Mouse (Mus musculus) heart, embryonic 12.5 days (tissue): ENCODE measurements around the gene Rnf181. TPM values are rescaled to one million over a fixed set of nuclear protein-coding genes. Genes with fewer than 3 reads are reported as not detected.

Experiments
- ATAC-seq: fragments of 200-750 bp; cut with Nextera tagmentation; 2 replicates; pipeline ENCODE4 v1.8.0; 2017; ENCODE audit warnings: moderate TSS enrichment, moderate library complexity; ENCODE audit not compliant: insufficient number of reproducible peaks, low FRiP score
- H3K27ac ChIP-seq: fragments of 300-500 bp; sonication (generic); 2 replicates; pipeline ENCODE4 v1.5.1; 2016; ENCODE audit warnings: mild to moderate bottlenecking, moderate library complexity; ENCODE audit not compliant: poor library complexity, severe bottlenecking
- H3K27me3 ChIP-seq: fragments of 300-500 bp; sonication (generic); replicated peaks from 2 replicates; pipeline ENCODE4 v1.6.1; 2016; ENCODE audit warnings: mild to moderate bottlenecking, moderate library complexity
- H3K36me3 ChIP-seq: fragments of 300-500 bp; sonication (generic); 2 replicates; pipeline ENCODE4 v1.6.1; 2016; ENCODE audit warnings: mild to moderate bottlenecking, moderate library complexity
- H3K4me1 ChIP-seq: fragments of 300-500 bp; sonication (generic); replicated peaks from 2 replicates; pipeline ENCODE4 v1.6.1; 2016; ENCODE audit warnings: mild to moderate bottlenecking
- H3K4me2 ChIP-seq: fragments of 300-500 bp; sonication (generic); 2 replicates; pipeline ENCODE4 v1.6.1; 2016; ENCODE audit warnings: mild to moderate bottlenecking, moderate library complexity
- H3K4me3 ChIP-seq: fragments of 300-500 bp; sonication (generic); 2 replicates; pipeline ENCODE4 v1.5.1; 2016; ENCODE audit warnings: mild to moderate bottlenecking
- H3K9ac ChIP-seq: fragments of 300-500 bp; sonication (generic); 2 replicates; pipeline ENCODE4 v1.6.1; 2016; ENCODE audit warnings: mild to moderate bottlenecking, moderate library complexity
- H3K9me3 ChIP-seq: fragments of 300-500 bp; sonication (generic); replicated peaks from 2 replicates; pipeline ENCODE4 v1.6.1; 2016; ENCODE audit warnings: mild to moderate bottlenecking, moderate library complexity
- WGBS: fragments of 180-500 bp; shearing (Covaris S2); methylation state at CpG from one replicate; pipeline ENCODE4 v1.1.7; 2016; 5-methylcytosine and 5-hydroxymethylcytosine counted together
- polyA plus RNA-seq: library from polyadenylated mRNA; unstranded; fragments of >200 nt; fragmentation: Nextera tagmentation; extraction: Ambion mirVana; gene quantifications from 2 replicates; pipeline ENCODE4 v1.2.1, GENCODE M21; 2016

Gene Rnf181
- polyA plus RNA-seq, 1 experiment from 2014 or later = 90.0 TPM

GRCm38 (mm10) chr6:72319019-72319418 is 47.7 kb downstream of the Rnf181 start:
- 76% methylated on average over 11 of the region's 11 CpGs for WGBS
- no peak overlapping the region for H3K4me2 ChIP-seq
- H3K27ac ChIP-seq = no peak overlapping the region
- H3K9me3 ChIP-seq = no peaks in the 10 kb centered on the region
- no peak overlapping the region for H3K4me3 ChIP-seq
- H3K36me3 ChIP-seq = peaks cover 67% of the 10 kb centered on the region
- H3K27me3 ChIP-seq = no peaks in the 10 kb centered on the region
- no peak overlapping the region for H3K9ac ChIP-seq
- no peak for ATAC-seq
- peaks cover 24% of the 10 kb centered on the region for H3K4me1 ChIP-seq

- Histone ChIP-seq H3K27ac (no peak overlapping the region), H3K4me2 (no peak overlapping the region), H3K9me3 (no peaks in the 10 kb centered on the region), H3K27me3 (no peaks in the 10 kb centered on the region), H3K36me3 (peaks cover 62% of the 10 kb centered on the region), H3K4me1 (peaks cover 30% of the 10 kb centered on the region), H3K4me3 (no peak overlapping the region), H3K9ac (no peak overlapping the region)
- no peak for ATAC-seq
- WGBS = 79% methylated on average over 5 of the region's 5 CpGs
These were observed 48.3 kb downstream of the Rnf181 start for GRCm38 (mm10) chr6:72318440-72318839.

- peaks cover 48% of the 10 kb centered on the region for H3K36me3 ChIP-seq
- H3K27me3 ChIP-seq = no peaks in the 10 kb centered on the region
- H3K4me3 ChIP-seq = no peak overlapping the region
- H3K4me2 ChIP-seq = no peak overlapping the region
- peak; percentile 60; the same call in 1 of the 2 replicates for ATAC-seq
- peak overlapping the region; percentile 68 for H3K27ac ChIP-seq
- H3K9ac ChIP-seq = no peak overlapping the region
- peaks cover 46% of the 10 kb centered on the region for H3K4me1 ChIP-seq
- no peaks in the 10 kb centered on the region for H3K9me3 ChIP-seq
- 18% methylated on average over 1 of the region's 1 CpGs for WGBS
These were observed 50.7 kb downstream of the Rnf181 start for GRCm38 (mm10) chr6:72316044-72316443.

- Histone ChIP-seq H3K4me2 (no peak overlapping the region), H3K4me3 (no peak overlapping the region), H3K27ac (peak overlapping the region; percentile 68; the same call in 1 of the 2 replicates), H3K27me3 (no peaks in the 10 kb centered on the region), H3K36me3 (peaks cover 41% of the 10 kb centered on the region), H3K9ac (no peak overlapping the region), H3K4me1 (peaks cover 46% of the 10 kb centered on the region), H3K9me3 (no peaks in the 10 kb centered on the region)
- ATAC-seq = no peak
- WGBS = 65% methylated on average over 2 of the region's 2 CpGs
These were observed 51.4 kb downstream of the Rnf181 start for GRCm38 (mm10) chr6:72315384-72315783.

GRCm38 (mm10) chr6:72313124-72313867 is 53.5 kb downstream of the Rnf181 start:
- ATAC-seq = peak; percentile 54
- H3K4me3 ChIP-seq = no peak overlapping the region
- peak overlapping the region; percentile 93 for H3K27ac ChIP-seq

GRCm38 (mm10) chr6:72312198-72312597 is 54.6 kb downstream of the Rnf181 start:
- Histone ChIP-seq H3K9ac (no peak overlapping the region), H3K4me3 (no peak overlapping the region), H3K27me3 (no peaks in the 10 kb centered on the region), H3K4me2 (no peak overlapping the region), H3K27ac (no peak overlapping the region), H3K4me1 (peaks cover 43% of the 10 kb centered on the region), H3K9me3 (no peaks in the 10 kb centered on the region), H3K36me3 (peaks cover 13% of the 10 kb centered on the region)
- no peak for ATAC-seq
- WGBS = 83% methylated on average over 3 of the region's 3 CpGs

More at GRCm38 (mm10) chr6:72313124-72313867, 53.5 kb downstream of the Rnf181 start:
- 50% methylated on average over 11 of the region's 11 CpGs for WGBS
- Histone ChIP-seq H3K9me3 (no peaks in the 10 kb centered on the region), H3K9ac (no peak overlapping the region), H3K4me1 (peaks cover 43% of the 10 kb centered on the region), H3K36me3 (peaks cover 22% of the 10 kb centered on the region), H3K4me2 (peak overlapping the region; percentile 1; the same call in 1 of the 2 replicates), H3K27me3 (no peaks in the 10 kb centered on the region)

Other genes starting within 250 kb of the Rnf181 start
- 14.1 and 14.9 TPM in 2 replicates for gene Atoh8, start 131.4 kb downstream of the Rnf181 start, polyA plus RNA-seq
- not detected in 2 replicates for gene Sftpb, start 62.3 kb downstream of the Rnf181 start, polyA plus RNA-seq
- 36.0 and 39.7 TPM in 2 replicates for gene Usp39, start 21.8 kb downstream of the Rnf181 start, polyA plus RNA-seq
- 17.2 and 19.9 TPM in 2 replicates for gene 0610030E20Rik, start 19.6 kb downstream of the Rnf181 start, polyA plus RNA-seq
- gene Tmem150a, start 11.5 kb downstream of the Rnf181 start, polyA plus RNA-seq = 13.3 and 13.5 TPM in 2 replicates
- gene Vamp5, start 13.5 kb upstream of the Rnf181 start, polyA plus RNA-seq = 48.3 and 52.1 TPM in 2 replicates
- gene Vamp8, start 23.7 kb upstream of the Rnf181 start, polyA plus RNA-seq = 111 and 112 TPM in 2 replicates
- 33.8 and 38.7 TPM in 2 replicates for gene Ggcx, start 47.4 kb upstream of the Rnf181 start, polyA plus RNA-seq
- gene Mat2a, start 72.6 kb upstream of the Rnf181 start, polyA plus RNA-seq = 313 and 317 TPM in 2 replicates
- not detected in 2 replicates for gene Sh2d6, start 154.8 kb upstream of the Rnf181 start, polyA plus RNA-seq
- 22.5 and 24.7 TPM in 2 replicates for gene Capg, start 177.4 kb upstream of the Rnf181 start, polyA plus RNA-seq
- gene Elmod3, start 231.5 kb upstream of the Rnf181 start, polyA plus RNA-seq = 12.6 and 13.2 TPM in 2 replicates
- 13.8 and 16.0 TPM in 2 replicates for gene Retsat, start 231.5 kb upstream of the Rnf181 start, polyA plus RNA-seq